Mouse (Mus musculus): Measurements from ENCODE around the gene Nos1ap. TPM values are rescaled to one million over a fixed set of nuclear protein-coding genes. Genes with fewer than 3 reads are reported as not detected.

Gene Nos1ap
- polyA plus RNA-seq, 1 experiment from 2014 or later, result 17.2 TPM

- H3K27me3 ChIP-seq (ENCODE audit: control insufficient read depth, insufficient read depth, low read length), result no peaks in the 10 kb centered on the region
- H3K27ac ChIP-seq (ENCODE audit: low read length), result no peak overlapping the region
- H3K9me3 ChIP-seq (ENCODE audit: control insufficient read depth, low read depth, low read length), result no peaks in the 10 kb centered on the region
- WGBS, result 47% methylated on average over 6 of the region's 6 CpGs
- ATAC-seq (ENCODE audit: insufficient number of reproducible peaks, insufficient read depth, low FRiP score, low read depth), result no peak
- H3K4me1 ChIP-seq (ENCODE audit: control insufficient read depth, insufficient read depth, low read length), result no peaks in the 10 kb centered on the region
- no peaks in the 10 kb centered on the region for H3K36me3 ChIP-seq (ENCODE audit: control insufficient read depth, insufficient read depth, low read length)
- no peak overlapping the region for H3K4me3 ChIP-seq (ENCODE audit: low read depth, low read length)
- no peak overlapping the region for H3K4me2 ChIP-seq (replicated peaks; ENCODE audit: low read depth, low read length)
- no peak overlapping the region for H3K9ac ChIP-seq (replicated peaks; ENCODE audit: low read depth, low read length)
Measured at GRCm38 (mm10) chr1:170416206-170416605, 173.5 kb downstream of the Nos1ap start.

- no peak overlapping the region for H3K27ac ChIP-seq (ENCODE audit: low read length)
- H3K27me3 ChIP-seq (ENCODE audit: control insufficient read depth, insufficient read depth, low read length), result no peaks in the 10 kb centered on the region
- no peaks in the 10 kb centered on the region for H3K36me3 ChIP-seq (ENCODE audit: control insufficient read depth, insufficient read depth, low read length)
- H3K9ac ChIP-seq (replicated peaks; ENCODE audit: low read depth, low read length), result no peak overlapping the region
- H3K4me2 ChIP-seq (replicated peaks; ENCODE audit: low read depth, low read length), result no peak overlapping the region
- H3K4me3 ChIP-seq (ENCODE audit: low read depth, low read length), result no peak overlapping the region
- H3K4me1 ChIP-seq (ENCODE audit: control insufficient read depth, insufficient read depth, low read length), result no peaks in the 10 kb centered on the region
- 59% methylated on average over 3 of the region's 3 CpGs for WGBS
- ATAC-seq (ENCODE audit: insufficient number of reproducible peaks, insufficient read depth, low FRiP score, low read depth), result no peak
- no peaks in the 10 kb centered on the region for H3K9me3 ChIP-seq (ENCODE audit: control insufficient read depth, low read depth, low read length)
Measured at GRCm38 (mm10) chr1:170415395-170415794, 174.3 kb downstream of the Nos1ap start.

GRCm38 (mm10) chr1:170410402-170411191 is 179.1 kb downstream of the Nos1ap start:
- Histone ChIP-seq H3K4me3 (ENCODE audit: low read depth, low read length) (no peak overlapping the region), H3K9me3 (ENCODE audit: control insufficient read depth, low read depth, low read length) (no peaks in the 10 kb centered on the region), H3K4me2 (replicated peaks; ENCODE audit: low read depth, low read length) (no peak overlapping the region; the same call in 1 of the 2 replicates), H3K4me1 (ENCODE audit: control insufficient read depth, insufficient read depth, low read length) (peaks cover 3% of the 10 kb centered on the region; the same call in 1 of the 2 replicates), H3K27me3 (ENCODE audit: control insufficient read depth, insufficient read depth, low read length) (no peaks in the 10 kb centered on the region), H3K36me3 (ENCODE audit: control insufficient read depth, insufficient read depth, low read length) (no peaks in the 10 kb centered on the region), H3K9ac (replicated peaks; ENCODE audit: low read depth, low read length) (no peak overlapping the region), H3K27ac (ENCODE audit: low read length) (no peak overlapping the region)
- ATAC-seq (ENCODE audit: insufficient number of reproducible peaks, insufficient read depth, low FRiP score, low read depth), result peak; percentile 81; the same call in 1 of the 2 replicates
- WGBS, result 73% methylated on average over 8 of the region's 8 CpGs

- H3K4me1 ChIP-seq (ENCODE audit: control insufficient read depth, insufficient read depth, low read length), result peaks cover 3% of the 10 kb centered on the region; the same call in 1 of the 2 replicates
Measured at GRCm38 (mm10) chr1:170409091-170409490, 180.6 kb downstream of the Nos1ap start.

GRCm38 (mm10) chr1:170406921-170407320 is 182.7 kb downstream of the Nos1ap start:
- H3K27ac ChIP-seq (ENCODE audit: low read length), result no peak overlapping the region
- H3K9me3 ChIP-seq (ENCODE audit: control insufficient read depth, low read depth, low read length), result no peaks in the 10 kb centered on the region
- no peak overlapping the region for H3K9ac ChIP-seq (replicated peaks; ENCODE audit: low read depth, low read length)
- H3K27me3 ChIP-seq (ENCODE audit: control insufficient read depth, insufficient read depth, low read length), result no peaks in the 10 kb centered on the region
- 71% methylated on average over 8 of the region's 8 CpGs for WGBS
- H3K4me3 ChIP-seq (ENCODE audit: low read depth, low read length), result no peak overlapping the region
- no peak overlapping the region for H3K4me2 ChIP-seq (replicated peaks; ENCODE audit: low read depth, low read length)
- H3K4me1 ChIP-seq (ENCODE audit: control insufficient read depth, insufficient read depth, low read length), result peaks cover 3% of the 10 kb centered on the region; the same call in 1 of the 2 replicates
- H3K36me3 ChIP-seq (ENCODE audit: control insufficient read depth, insufficient read depth, low read length), result no peaks in the 10 kb centered on the region
- no peak for ATAC-seq (ENCODE audit: insufficient number of reproducible peaks, insufficient read depth, low FRiP score, low read depth)

More at GRCm38 (mm10) chr1:170409091-170409490, 180.6 kb downstream of the Nos1ap start:
- no peak overlapping the region for H3K4me3 ChIP-seq (ENCODE audit: low read depth, low read length)
- H3K27ac ChIP-seq (ENCODE audit: low read length), result no peak overlapping the region
- H3K27me3 ChIP-seq (ENCODE audit: control insufficient read depth, insufficient read depth, low read length), result no peaks in the 10 kb centered on the region
- no peaks in the 10 kb centered on the region for H3K9me3 ChIP-seq (ENCODE audit: control insufficient read depth, low read depth, low read length)
- no peak overlapping the region for H3K4me2 ChIP-seq (replicated peaks; ENCODE audit: low read depth, low read length)
- ATAC-seq (ENCODE audit: insufficient number of reproducible peaks, insufficient read depth, low FRiP score, low read depth), result no peak
- H3K9ac ChIP-seq (replicated peaks; ENCODE audit: low read depth, low read length), result no peak overlapping the region
- WGBS, result 33% methylated on average over 4 of the region's 4 CpGs
- no peaks in the 10 kb centered on the region for H3K36me3 ChIP-seq (ENCODE audit: control insufficient read depth, insufficient read depth, low read length)

- H3K9me3 ChIP-seq (ENCODE audit: control insufficient read depth, low read depth, low read length), result no peaks in the 10 kb centered on the region
- no peak overlapping the region for H3K4me3 ChIP-seq (ENCODE audit: low read depth, low read length)
- H3K27me3 ChIP-seq (ENCODE audit: control insufficient read depth, insufficient read depth, low read length), result no peaks in the 10 kb centered on the region
- WGBS, result 89% methylated on average over 2 of the region's 2 CpGs
- no peak overlapping the region for H3K4me2 ChIP-seq (replicated peaks; ENCODE audit: low read depth, low read length)
- H3K9ac ChIP-seq (replicated peaks; ENCODE audit: low read depth, low read length), result no peak overlapping the region
- no peak overlapping the region for H3K27ac ChIP-seq (ENCODE audit: low read length)
- H3K36me3 ChIP-seq (ENCODE audit: control insufficient read depth, insufficient read depth, low read length), result no peaks in the 10 kb centered on the region
- H3K4me1 ChIP-seq (ENCODE audit: control insufficient read depth, insufficient read depth, low read length), result peaks cover 3% of the 10 kb centered on the region; the same call in 1 of the 2 replicates
- no peak for ATAC-seq (ENCODE audit: insufficient number of reproducible peaks, insufficient read depth, low FRiP score, low read depth)
Measured at GRCm38 (mm10) chr1:170405152-170405551, 184.5 kb downstream of the Nos1ap start.

GRCm38 (mm10) chr1:170402682-170403081 is 187.0 kb downstream of the Nos1ap start:
- H3K27me3 ChIP-seq (ENCODE audit: control insufficient read depth, insufficient read depth, low read length), result no peaks in the 10 kb centered on the region
- H3K9ac ChIP-seq (replicated peaks; ENCODE audit: low read depth, low read length), result no peak overlapping the region
- H3K27ac ChIP-seq (ENCODE audit: low read length), result no peak overlapping the region
- no peak overlapping the region for H3K4me3 ChIP-seq (ENCODE audit: low read depth, low read length)
- no peak for ATAC-seq (ENCODE audit: insufficient number of reproducible peaks, insufficient read depth, low FRiP score, low read depth)
- 47% methylated on average over 4 of the region's 4 CpGs for WGBS
- no peaks in the 10 kb centered on the region for H3K9me3 ChIP-seq (ENCODE audit: control insufficient read depth, low read depth, low read length)
- no peak overlapping the region for H3K4me2 ChIP-seq (replicated peaks; ENCODE audit: low read depth, low read length)
- H3K36me3 ChIP-seq (ENCODE audit: control insufficient read depth, insufficient read depth, low read length), result no peaks in the 10 kb centered on the region
- H3K4me1 ChIP-seq (ENCODE audit: control insufficient read depth, insufficient read depth, low read length), result no peaks in the 10 kb centered on the region

- no peak for ATAC-seq (ENCODE audit: insufficient number of reproducible peaks, insufficient read depth, low FRiP score, low read depth)
- WGBS, result 92% methylated on average over 4 of the region's 4 CpGs
- no peaks in the 10 kb centered on the region for H3K36me3 ChIP-seq (ENCODE audit: control insufficient read depth, insufficient read depth, low read length)
Measured at GRCm38 (mm10) chr1:170398866-170399265, 190.8 kb downstream of the Nos1ap start.

More at GRCm38 (mm10) chr1:170398866-170399265, 190.8 kb downstream of the Nos1ap start:
- no peak overlapping the region for H3K9ac ChIP-seq (replicated peaks; ENCODE audit: low read depth, low read length)
- no peaks in the 10 kb centered on the region for H3K4me1 ChIP-seq (ENCODE audit: control insufficient read depth, insufficient read depth, low read length)
- H3K27ac ChIP-seq (ENCODE audit: low read length), result no peak overlapping the region
- H3K27me3 ChIP-seq (ENCODE audit: control insufficient read depth, insufficient read depth, low read length), result no peaks in the 10 kb centered on the region
- H3K4me2 ChIP-seq (replicated peaks; ENCODE audit: low read depth, low read length), result no peak overlapping the region
- H3K9me3 ChIP-seq (ENCODE audit: control insufficient read depth, low read depth, low read length), result no peaks in the 10 kb centered on the region
- H3K4me3 ChIP-seq (ENCODE audit: low read depth, low read length), result no peak overlapping the region

Data from stomach, embryonic 14.5 days (tissue).